Mouse (Mus musculus): ENCODE measurements around the gene Susd6.

Susd6 gene

GRCm38 (mm10) chr12:80838787-80839186 is 48.5 kb downstream of the Susd6 start:
- in situ Hi-C loops (cut with MboI) = no loop called here

DNA sequence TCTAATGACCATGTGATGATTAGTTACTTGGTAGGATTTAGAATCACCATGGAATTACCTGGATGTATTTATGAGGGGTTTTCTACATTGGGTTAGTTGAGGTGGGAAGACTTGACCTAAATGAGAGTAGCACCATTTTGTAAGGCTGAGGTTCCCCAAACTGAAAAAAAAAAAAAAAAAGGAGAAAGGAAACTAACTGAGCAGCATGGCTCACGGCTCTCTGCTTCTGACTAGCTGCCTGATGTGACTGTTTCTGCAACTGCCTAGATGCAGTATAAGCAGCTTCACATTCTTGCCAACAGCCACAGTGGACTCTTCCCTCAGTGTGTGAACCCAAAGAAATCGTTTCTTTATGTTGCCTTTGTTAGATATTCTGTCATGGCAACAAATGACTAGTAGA is 49.3 kb downstream of the Susd6 start:
- in situ Hi-C loops (cut with MboI) = no loop called here

DNA sequence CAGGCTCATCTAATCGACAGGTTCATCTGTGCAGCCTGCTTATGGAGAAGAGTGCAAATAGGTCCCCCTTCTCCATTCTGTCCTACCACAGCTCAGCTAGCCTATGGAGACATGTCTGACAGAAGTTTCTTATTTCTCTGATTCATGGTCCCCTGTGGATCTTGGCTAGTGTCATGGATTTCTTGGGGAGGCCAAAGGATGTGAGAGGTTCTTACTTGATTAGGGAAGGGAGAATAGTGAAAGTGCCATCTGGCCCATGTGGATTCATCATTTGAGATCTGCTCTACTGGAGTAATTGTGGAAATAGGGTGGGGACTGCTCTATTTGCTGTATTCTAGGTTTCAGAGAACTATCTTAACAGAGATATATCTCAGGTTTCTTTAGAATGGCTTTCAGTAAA is 51.3 kb downstream of the Susd6 start:
- in situ Hi-C loops (cut with MboI) = no loop called here

- in situ Hi-C loops (cut with MboI) = no loop called here
These were observed 52.3 kb downstream of the Susd6 start for GRCm38 (mm10) chr12:80842609-80843008.

- in situ Hi-C loops (cut with MboI) = no loop called here
These were observed 52.9 kb downstream of the Susd6 start for GRCm38 (mm10) chr12:80843236-80843635.

GRCm38 (mm10) chr12:80843651-80844444 is 53.5 kb downstream of the Susd6 start:
- in situ Hi-C loops (cut with MboI) = no loop called here

- in situ Hi-C loops (cut with MboI) = no loop called here
These were observed 55.6 kb downstream of the Susd6 start for GRCm38 (mm10) chr12:80845901-80846300.

GRCm38 (mm10) chr12:80846861-80847268 is 56.6 kb downstream of the Susd6 start:
- in situ Hi-C loops (cut with MboI) = no loop called here

DNA sequence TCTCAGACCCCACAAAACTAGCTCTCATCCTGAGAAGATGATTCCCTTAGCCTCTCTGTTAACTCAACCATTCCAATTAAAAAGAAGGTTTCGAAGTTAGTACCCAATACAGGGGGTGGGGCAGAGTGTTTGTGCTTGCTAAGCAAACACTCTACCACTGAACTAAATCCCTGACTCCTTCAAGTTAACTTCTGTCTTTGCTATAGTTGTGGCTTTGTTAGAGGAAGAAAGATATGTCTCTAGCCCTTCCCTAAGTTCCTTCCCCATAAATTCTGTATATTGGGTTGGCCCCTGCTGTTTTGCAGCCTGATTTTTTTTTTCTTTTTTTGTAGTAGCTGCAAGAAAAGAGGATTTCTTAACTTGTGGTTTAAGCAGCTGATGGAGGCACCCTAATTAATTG is 61.7 kb downstream of the Susd6 start:
- in situ Hi-C loops (cut with MboI) = no loop called here

DNA sequence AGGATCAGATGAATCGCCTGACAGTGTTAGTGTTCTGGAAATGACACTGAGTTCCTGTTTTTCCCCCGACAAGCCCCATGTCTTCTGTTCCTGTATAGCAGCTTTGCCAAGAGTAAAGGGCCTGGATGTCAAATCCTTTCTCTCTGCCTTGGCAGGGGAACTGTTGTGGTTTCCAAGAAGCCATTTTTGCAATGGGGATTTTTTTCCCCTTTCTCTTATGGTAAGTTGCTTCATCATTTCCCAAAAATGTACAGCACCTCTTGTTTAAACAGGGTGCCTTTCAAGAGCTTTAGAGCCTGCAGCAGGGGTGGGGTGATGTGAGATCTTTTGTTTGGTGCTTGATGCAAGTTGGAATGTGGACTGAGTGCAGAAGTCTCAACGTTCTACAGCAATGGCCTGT is 63.4 kb downstream of the Susd6 start:
- in situ Hi-C loops (cut with MboI) = no loop called here

DNA sequence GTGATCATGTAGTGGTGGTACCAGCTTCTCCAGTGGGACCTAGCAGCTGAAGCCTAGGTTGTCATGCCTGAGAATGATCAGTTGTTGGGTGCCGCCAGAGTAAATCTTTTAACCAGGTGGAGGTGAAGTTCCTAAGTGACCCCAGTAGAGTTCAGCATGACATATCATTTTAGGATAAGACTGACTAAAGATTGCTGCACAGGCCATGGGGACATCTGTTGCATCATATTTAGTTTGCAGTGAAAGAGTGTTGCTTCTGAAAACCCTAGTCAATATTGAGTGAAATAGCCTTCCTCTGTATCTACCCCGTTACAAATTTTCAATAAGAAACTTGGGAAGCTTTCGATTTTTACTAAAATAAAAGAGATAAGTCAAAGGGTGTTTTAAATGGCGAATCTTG is 64.4 kb downstream of the Susd6 start:
- in situ Hi-C loops (cut with MboI) = no loop called here

- in situ Hi-C loops (cut with MboI) = no loop called here
These were observed 64.8 kb downstream of the Susd6 start for GRCm38 (mm10) chr12:80855100-80855499.

- in situ Hi-C loops (cut with MboI) = no loop called here
These were observed 65.3 kb downstream of the Susd6 start for GRCm38 (mm10) chr12:80855581-80855980.

- in situ Hi-C loops (cut with MboI) = no loop called here
These were observed 67.5 kb downstream of the Susd6 start for GRCm38 (mm10) chr12:80857636-80858293.

GRCm38 (mm10) chr12:80858307-80858706 is 68.0 kb downstream of the Susd6 start:
- in situ Hi-C loops (cut with MboI) = no loop called here

GRCm38 (mm10) chr12:80861916-80862315 is 71.6 kb downstream of the Susd6 start:
- in situ Hi-C loops (cut with MboI) = no loop called here

DNA sequence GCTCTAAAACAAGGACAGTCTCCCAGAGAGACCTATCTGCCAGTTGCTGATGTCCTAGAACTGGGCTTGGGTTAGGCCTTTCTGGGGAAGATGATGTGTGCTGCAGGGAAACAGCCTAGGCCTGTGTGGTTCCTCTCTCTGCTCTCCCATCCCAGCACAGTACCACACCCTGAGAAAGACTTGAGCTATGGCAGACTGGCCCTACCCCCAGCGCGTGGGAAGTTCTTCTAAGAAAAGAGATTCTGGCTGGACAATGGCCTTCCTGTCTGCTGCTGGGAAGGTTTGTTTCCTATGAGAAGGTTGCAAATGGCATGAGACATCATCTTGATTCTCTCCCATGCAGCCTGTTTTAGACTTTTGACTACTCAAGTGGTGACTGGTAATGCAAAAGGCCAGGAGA is 73.1 kb downstream of the Susd6 start:
- in situ Hi-C loops (cut with MboI) = no loop called here

DNA sequence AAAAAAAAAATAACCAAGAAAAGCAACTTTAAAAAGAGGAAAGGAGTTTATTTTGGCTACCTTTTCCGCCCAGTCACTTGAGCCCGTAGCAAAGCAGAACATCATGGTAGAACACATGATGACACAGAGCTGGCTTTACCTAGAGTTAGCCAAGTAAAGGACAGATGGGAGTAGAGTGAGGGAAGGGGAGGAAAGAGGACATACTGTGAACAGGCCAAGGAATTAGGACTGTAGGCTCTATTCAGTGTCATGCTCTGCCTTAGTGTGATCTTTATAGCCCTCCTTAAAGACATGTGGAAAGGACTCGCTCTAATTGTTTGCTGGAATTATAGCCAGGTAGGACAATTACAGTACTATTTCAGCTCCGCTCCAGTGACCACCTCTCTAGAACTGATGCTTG is 74.9 kb downstream of the Susd6 start:
- in situ Hi-C loops (cut with MboI) = no loop called here

DNA sequence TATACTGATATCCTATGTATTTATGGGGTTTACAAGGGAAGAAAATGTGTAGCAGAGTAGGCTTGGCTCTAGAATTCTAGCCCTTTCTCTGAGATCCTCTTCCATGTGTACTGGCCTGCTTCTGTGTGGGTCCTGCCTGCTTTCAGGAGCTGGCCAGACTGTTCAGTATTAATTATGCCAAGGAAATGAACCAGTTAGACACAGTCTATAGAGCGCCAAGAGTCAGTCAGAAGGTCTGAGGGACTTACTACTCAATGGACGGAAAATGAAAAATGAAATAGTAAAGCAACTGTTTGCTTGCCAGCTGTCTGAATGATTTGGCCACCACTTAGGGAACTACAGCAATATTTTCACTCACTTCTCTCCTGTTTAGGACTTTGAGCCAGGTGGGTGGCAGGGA is 75.7 kb downstream of the Susd6 start:
- in situ Hi-C loops (cut with MboI) = no loop called here

GRCm38 (mm10) chr12:80867083-80867482 is 76.8 kb downstream of the Susd6 start:
- in situ Hi-C loops (cut with MboI) = no loop called here

DNA sequence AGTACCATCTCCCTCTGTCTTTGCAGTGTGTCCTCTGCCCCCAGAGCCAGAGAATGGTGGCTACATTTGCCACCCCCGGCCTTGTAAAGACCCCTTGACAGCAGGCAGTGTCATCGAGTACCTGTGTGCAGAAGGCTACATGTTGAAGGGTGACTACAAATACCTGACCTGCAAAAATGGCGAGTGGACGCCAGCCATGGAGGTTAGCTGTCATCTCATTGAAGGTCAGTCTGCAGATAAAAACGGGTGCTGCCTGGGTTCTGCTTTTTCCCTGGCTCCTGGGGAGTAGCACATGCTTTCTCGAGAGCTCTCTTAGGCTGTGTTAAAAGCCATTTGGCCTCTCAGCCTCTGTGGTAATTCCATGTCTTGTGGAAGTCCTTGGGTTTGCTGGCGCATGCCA is 78.1 kb downstream of the Susd6 start:
- in situ Hi-C loops (cut with MboI) = no loop called here

GRCm38 (mm10) chr12:80877215-80878092 is 87.1 kb downstream of the Susd6 start:
- in situ Hi-C loops (cut with MboI) = loop anchor here (25.0 kb wide), 1 partner anchor 715 kb away; no protein-coding TSS in a partner anchor

GRCm38 (mm10) chr12:80878093-80878430 is 87.8 kb downstream of the Susd6 start:
- in situ Hi-C loops (cut with MboI) = loop anchor here (25.0 kb wide), 1 partner anchor 716 kb away; no protein-coding TSS in a partner anchor
